Mouse (Mus musculus): ENCODE data around the gene Gabrr1.

DNA sequence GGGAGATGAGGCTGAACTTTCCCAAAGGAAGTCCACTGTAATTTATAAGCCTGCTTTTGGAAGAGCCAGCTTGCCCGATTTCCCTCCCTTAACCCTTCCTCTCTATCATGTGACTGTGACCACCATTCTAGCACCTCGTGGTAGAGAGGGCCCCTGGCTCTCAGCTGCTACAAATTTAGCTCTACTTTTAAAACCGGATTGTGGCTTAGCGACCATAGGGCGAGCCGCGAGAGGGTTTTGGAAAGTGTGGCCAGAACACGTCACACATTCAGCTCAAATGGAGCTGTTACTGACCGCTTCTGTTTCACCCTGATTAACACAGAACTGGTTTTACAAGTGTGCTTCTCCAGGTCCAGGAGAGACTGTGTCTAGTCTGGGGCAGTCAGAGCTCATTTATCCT, 21.0 kb upstream of the Gabrr1 start:
- TF ChIP-seq EP300 (IDR thresholded peaks at IDR 0.05; ENCODE audit: low read depth) (no peak), CTCF (IDR thresholded peaks at IDR 0.05; ENCODE audit: low read depth) (no peak)
